Mouse (Mus musculus): ENCODE data around the gene Bcan.

GRCm38 (mm10) chr3:87970939-87971488 lies 29.0 kb downstream of the Bcan start, which contains the start of gene Nes:
- TF ChIP-seq GATA1 (IDR thresholded peaks at IDR 0.05; ENCODE audit: borderline replicate concordance, low read length) (no peak), FLI1 (IDR thresholded peaks at IDR 0.05; ENCODE audit: low read length) (no peak)
